In genomic region chr9:22366621-22367020, GRCm38 (mm10) we compare ENCODE assay signal across 16 mouse cellular contexts. TPM values are rescaled to one million over a fixed set of nuclear protein-coding genes. Genes with fewer than 3 reads are reported as not detected.
DNase-seq lines count a peak whose midpoint lies in the region; ATAC-seq and TF ChIP-seq lines count a peak whose summit lies in the region.
"Had no signal": no experiment of that assay in that cellular context is flagged by ENCODE, and none has a peak within 500 bp of the region (broad histone marks: within the 10 kb centered on the region; RNA-seq: fewer than 3 reads in every experiment).

No protein-coding gene starts in this region.

- DNase-seq in liver, embryonic 14.5 days (ENCODE audit: low read depth in 3 of 3, low spot score in 3 of 3), result no peak
- no peak for DNase-seq in liver, embryonic 11.5 days (ENCODE audit: low spot score)
- DNase-seq in NIH3T3 (ENCODE audit: low read depth), result peak; percentile 60
- no peak for DNase-seq in right cerebral cortex, postnatal 10 days (ENCODE audit: low spot score in 2 of 2)
- no peak for DNase-seq in thymus, postnatal 14 days
- DNase-seq: cerebellum, adult 9-11 months; heart, postnatal 10 days; kidney, adult 2 months; spleen, adult 18-20 months had no signal

- H3K27me3 ChIP-seq in liver, embryonic 14.5 days (ENCODE audit: control insufficient read depth, insufficient read depth, low read length), result no peaks in the 10 kb centered on the region
- no peaks in the 10 kb centered on the region for H3K27me3 ChIP-seq in liver, embryonic 11.5 days (replicated peaks; ENCODE audit: control insufficient read depth, insufficient read depth, low read length)
- H3K27me3 ChIP-seq: hindbrain, embryonic 15.5 days had no signal

- WGBS in liver, embryonic 14.5 days (ENCODE audit: insufficient replicate concordance), result 80% methylated on average over 10 of the region's 10 CpGs
- WGBS in liver, embryonic 11.5 days, result 92% methylated on average over 10 of the region's 10 CpGs
- 95% methylated on average over 10 of the region's 10 CpGs for WGBS in olfactory bulb, adult 2 months

- no peak overlapping the region for H3K9ac ChIP-seq in liver, embryonic 14.5 days (replicated peaks)
- H3K9ac ChIP-seq in liver, embryonic 11.5 days (ENCODE audit: low read depth, low read length), result no peak overlapping the region
- H3K9ac ChIP-seq: hindbrain, embryonic 15.5 days had no signal

- no peaks in the 10 kb centered on the region for H3K9me3 ChIP-seq in liver, embryonic 14.5 days (ENCODE audit: control insufficient read depth, low read length)
- H3K9me3 ChIP-seq in liver, embryonic 11.5 days (ENCODE audit: control insufficient read depth, low read length), result no peaks in the 10 kb centered on the region
- H3K9me3 ChIP-seq: hindbrain, embryonic 15.5 days; limb, embryonic 10.5 days had no signal

- no peak overlapping the region for H3K4me3 ChIP-seq in liver, embryonic 14.5 days (ENCODE audit: insufficient read depth in 1 of 2, low read depth in 2 of 2, low read length in 2 of 2)
- H3K4me3 ChIP-seq in liver, embryonic 11.5 days (ENCODE audit: low read depth, low read length), result no peak overlapping the region
- no peak overlapping the region for H3K4me3 ChIP-seq in olfactory bulb, adult 2 months (ENCODE audit: insufficient read depth, low read depth, low read length)
- H3K4me3 ChIP-seq: heart, adult 2 months; hindbrain, embryonic 15.5 days; limb, embryonic 10.5 days had no signal

- H3K36me3 ChIP-seq in liver, embryonic 14.5 days (replicated peaks; ENCODE audit: control insufficient read depth, insufficient read depth, low read depth), result peaks cover 95% of the 10 kb centered on the region
- peaks cover 59% of the 10 kb centered on the region for H3K36me3 ChIP-seq in liver, embryonic 11.5 days (ENCODE audit: control insufficient read depth, insufficient read depth, low read length)
- H3K36me3 ChIP-seq: hindbrain, embryonic 15.5 days had no signal

- no peak for TF ChIP-seq POLR2A in olfactory bulb, adult 2 months (IDR thresholded peaks at IDR 0.05; ENCODE audit: insufficient read depth, low read depth, low read length)

- H3K27ac ChIP-seq in liver, embryonic 14.5 days, result no peak overlapping the region
- H3K27ac ChIP-seq in liver, embryonic 11.5 days (ENCODE audit: low read depth, low read length), result no peak overlapping the region
- H3K27ac ChIP-seq in olfactory bulb, adult 2 months (ENCODE audit: insufficient read depth, low read depth, low read length), result 0 out of 2 replicates have a peak overlapping the region, but pooled peaks have one; percentile 8
- H3K27ac ChIP-seq: heart, adult 2 months; hindbrain, embryonic 15.5 days; limb, embryonic 10.5 days; stomach, postnatal 0 days had no signal

- 0 out of 2 replicates have a peak, but pooled peaks have one; percentile 23 for ATAC-seq in liver, embryonic 14.5 days (ENCODE audit: insufficient read depth)
- ATAC-seq in liver, embryonic 11.5 days (replicated peaks; ENCODE audit: low FRiP score), result no peak
- peak; percentile 22 to 55; a peak in 2 of 4 replicates for ATAC-seq in hematopoietic stem cell, adult 5-6 weeks (replicated peaks in 1 of 2; ENCODE audit: insufficient read depth in 1 of 2, low FRiP score in 2 of 2, low TSS enrichment in 1 of 2, low read depth in 1 of 2, poor library complexity in 2 of 2, severe bottlenecking in 2 of 2)
- no peak for ATAC-seq in frontal cortex, adult (ENCODE audit: low TSS enrichment)

- no peak for TF ChIP-seq EP300 in liver, embryonic 14.5 days (IDR thresholded peaks at IDR 0.05; ENCODE audit: low read depth)

- TF ChIP-seq CTCF in liver, embryonic 14.5 days (IDR thresholded peaks at IDR 0.05; ENCODE audit: low read depth), result no peak
- TF ChIP-seq CTCF in olfactory bulb, adult 2 months (IDR thresholded peaks at IDR 0.05; ENCODE audit: insufficient read depth, low read depth, low read length), result no peak

- H3K4me2 ChIP-seq in liver, embryonic 14.5 days (ENCODE audit: low read depth), result no peak overlapping the region
- no peak overlapping the region for H3K4me2 ChIP-seq in liver, embryonic 11.5 days
- H3K4me2 ChIP-seq: hindbrain, embryonic 15.5 days had no signal

- H3K4me1 ChIP-seq in liver, embryonic 14.5 days (replicated peaks; ENCODE audit: control insufficient read depth in 2 of 2, insufficient read depth in 2 of 2, low read length in 1 of 2), result no peaks in the 10 kb centered on the region
- H3K4me1 ChIP-seq in liver, embryonic 11.5 days (replicated peaks; ENCODE audit: control insufficient read depth, insufficient read depth, low read length), result no peaks in the 10 kb centered on the region
- H3K4me1 ChIP-seq in olfactory bulb, adult 2 months (ENCODE audit: control insufficient read depth, insufficient read depth, low read length), result peaks cover 3% of the 10 kb centered on the region
- H3K4me1 ChIP-seq: hindbrain, embryonic 15.5 days; limb, embryonic 10.5 days had no signal

RNA-seq across cellular contexts. Expression of gene Anln, which starts 22.4 kb away (rescaled TPM):
- 13.8 and 20.1 TPM in 2 replicates for polyA plus RNA-seq in liver, embryonic 14.5 days (2012; rRNA removed)
- 27.0 and 31.2 TPM in 2 replicates for polyA plus RNA-seq in liver, embryonic 14.5 days (2014; fragmentation: Nextera tagmentation; extraction: Ambion mirVana)
- polyA plus RNA-seq in liver, embryonic 11.5 days (2014; fragmentation: Nextera tagmentation; extraction: Ambion mirVana), result 42.6 and 45.5 TPM in 2 replicates
- 36.2 and 39.2 TPM in 2 replicates for total RNA-seq in hematopoietic stem cell, adult 5-6 weeks (2017)
- not detected in 2 replicates for polyA plus RNA-seq in olfactory bulb, adult 2 months (2012; ENCODE audit: insufficient read depth, insufficient read length, low replicate concordance, missing spikeins)

RNA-seq across cellular contexts. Expression of gene 9530077C05Rik, which starts 44.7 kb away (rescaled TPM):
- 0.89 and 1.1 TPM in 2 replicates for polyA plus RNA-seq in liver, embryonic 14.5 days (2012; rRNA removed)
- polyA plus RNA-seq in liver, embryonic 14.5 days (2014; fragmentation: Nextera tagmentation; extraction: Ambion mirVana), result 1.5 and 1.8 TPM in 2 replicates
- polyA plus RNA-seq in liver, embryonic 11.5 days (2014; fragmentation: Nextera tagmentation; extraction: Ambion mirVana), result 2.5 and 3.6 TPM in 2 replicates
- 3.8 and 8.7 TPM in 2 replicates for total RNA-seq in hematopoietic stem cell, adult 5-6 weeks (2017)
- not detected in 2 replicates for polyA plus RNA-seq in olfactory bulb, adult 2 months (2012; ENCODE audit: insufficient read depth, insufficient read length, low replicate concordance, missing spikeins)

RNA-seq across cellular contexts. Expression of gene Zfp810, which starts 59.2 kb away (rescaled TPM):
- polyA plus RNA-seq in liver, embryonic 14.5 days (2012; rRNA removed), result 1.5 and 2.2 TPM in 2 replicates
- 1.9 and 2.0 TPM in 2 replicates for polyA plus RNA-seq in liver, embryonic 14.5 days (2014; fragmentation: Nextera tagmentation; extraction: Ambion mirVana)
- 9.7 and 12.1 TPM in 2 replicates for polyA plus RNA-seq in liver, embryonic 11.5 days (2014; fragmentation: Nextera tagmentation; extraction: Ambion mirVana)
- 10.6 and 21.5 TPM in 2 replicates for total RNA-seq in hematopoietic stem cell, adult 5-6 weeks (2017)
- not detected in 2 replicates for polyA plus RNA-seq in olfactory bulb, adult 2 months (2012; ENCODE audit: insufficient read depth, insufficient read length, low replicate concordance, missing spikeins)

Comparison
In these comparisons a context has a peak if more than half of its experiments do, and no peak if none do; other contexts are left out.
1. ATAC-seq: peak in liver, embryonic 14.5 days (single experiment) and hematopoietic stem cell, adult 5-6 weeks (2 of 2); none in liver, embryonic 11.5 days (single experiment) and frontal cortex, adult (single experiment).
2. RNA of gene Anln, which starts 22.4 kb away (polyA plus RNA-seq): 42.6 to 45.5 TPM in liver, embryonic 11.5 days and 13.8 to 31.2 TPM in liver, embryonic 14.5 days; not detected in olfactory bulb, adult 2 months; every median in the first group is over 10 times any median in the second.